Mouse (Mus musculus) neutrophil, adult 59 days (primary cell): ENCODE results near the gene Gm20878. TPM values are rescaled to one million over a fixed set of nuclear protein-coding genes. Genes with fewer than 3 reads are reported as not detected.

Experiments used
- total RNA-seq, 2 experiments: library from RNA; stranded (reverse); gene quantifications; 1 replicate in 1 of 2; 2 replicates in 1 of 2; pipeline ENCODE4 v1.2.4; 2023

The Gm20878 gene
- total RNA-seq: 1 to 10 TPM in 1 of 2 experiments, under 1 TPM in 1; 0.99 to 1.3 TPM

GRCm38 (mm10) chr4:41941272-41941671, at the start of gene Gm20878:
Gm20878 (plus strand) TSS chr4:41941572.

DNA sequence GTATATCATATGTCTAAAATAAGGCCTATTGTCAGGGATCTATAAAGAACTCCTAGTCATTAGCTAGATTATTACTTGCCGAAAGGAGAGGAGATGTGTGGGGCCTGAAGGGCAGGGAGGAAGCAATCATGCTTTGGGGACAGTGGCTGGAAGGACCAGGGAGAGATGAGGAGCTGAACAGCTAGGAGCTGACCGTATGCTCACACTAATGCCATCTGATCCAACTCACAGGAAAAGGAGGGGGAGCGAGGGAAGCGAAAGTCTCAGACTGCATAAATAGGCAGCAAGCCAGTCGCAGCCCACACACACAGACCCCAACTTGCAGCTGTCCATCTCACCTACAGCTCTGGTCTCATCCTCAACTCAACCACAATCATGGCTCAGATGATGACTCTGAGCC, 38.1 kb upstream of the Gm20878 start, which contains the start of gene Gm21541:
TSS of gene Gm21541 (plus strand) at position 301 of the 400 bp plus-strand sequence.

GRCm38 (mm10) chr4:41965758-41966157, 24.4 kb downstream of the Gm20878 start, which contains the start of gene Fam205a4:
Fam205a4 (plus strand) TSS chr4:41966058.

Other genes with a start within 250 kb of the Gm20878 start
- not detected for gene Cntfr, start 244.5 kb upstream of the Gm20878 start, total RNA-seq
- gene Il11ra1, start 241.6 kb upstream of the Gm20878 start, total RNA-seq: 1 to 10 TPM; 5.4 TPM
- gene Rpp25l, start 228.0 kb upstream of the Gm20878 start, total RNA-seq: 10 to 100 TPM; 19.5 to 27.9 TPM
- 10 to 100 TPM; 66.2 to 72.3 TPM for gene Dctn3, start 218.4 kb upstream of the Gm20878 start, total RNA-seq
- gene Arid3c, start 210.4 kb upstream of the Gm20878 start, total RNA-seq: not detected
- 10 to 100 TPM; 26.2 to 27.0 TPM for gene Galt, start 186.3 kb upstream of the Gm20878 start, total RNA-seq
- gene Sigmar1, start 185.4 kb upstream of the Gm20878 start, total RNA-seq: 10 to 100 TPM; 17.4 to 21.0 TPM
- gene Ccl27a, start 167.3 kb upstream of the Gm20878 start, total RNA-seq: 1 to 10 TPM; 2.2 to 4.8 TPM
- not detected for gene Gm21541, start 38.0 kb upstream of the Gm20878 start, total RNA-seq
- not detected for gene Fam205a4, start 24.5 kb downstream of the Gm20878 start, total RNA-seq
- not detected for gene Gm21093, start 93.2 kb downstream of the Gm20878 start, total RNA-seq
- not detected for gene Gm3893, start 149.6 kb downstream of the Gm20878 start, total RNA-seq
- not detected for gene Gm13304, start 173.2 kb downstream of the Gm20878 start, total RNA-seq
- 1 to 10 TPM in 1 of 2 experiments, not detected in 1; 1.3 TPM for gene Gm13306, start 211.9 kb downstream of the Gm20878 start, total RNA-seq
- gene Gm13305, start 227.0 kb downstream of the Gm20878 start, total RNA-seq: not detected